Mouse (Mus musculus) splenic B cell, adult 2 months (primary cell): ENCODE data around the gene Sema5b.

Experiments used
- DNase-seq: peaks from one replicate; pipeline ENCODE4 v3.0.0-alpha.2; 2011; ENCODE audit warnings: low read depth, low spot score
- H3K27me3 ChIP-seq: 2 replicates; pipeline ENCODE4 v1.6.1; 2012; ENCODE audit warnings: mild to moderate bottlenecking, low read length, moderate library complexity, mixed read lengths; ENCODE audit not compliant: control insufficient read depth, poor library complexity, insufficient read depth, severe bottlenecking
- H3K36me3 ChIP-seq: 2 replicates; pipeline ENCODE4 v1.6.1; 2012; ENCODE audit warnings: mild to moderate bottlenecking, low read length, moderate library complexity, mixed read lengths; ENCODE audit not compliant: control insufficient read depth, poor library complexity, insufficient read depth, severe bottlenecking

The Sema5b gene

GRCm38 (mm10) chr16:35624877-35625276 is 83.9 kb downstream of the Sema5b start:
- no peak for DNase-seq
- Histone ChIP-seq H3K36me3 (no peaks in the 10 kb centered on the region), H3K27me3 (no peaks in the 10 kb centered on the region)

GRCm38 (mm10) chr16:35625286-35626020 is 84.5 kb downstream of the Sema5b start:
- no peak for DNase-seq
- Histone ChIP-seq H3K36me3 (no peaks in the 10 kb centered on the region), H3K27me3 (no peaks in the 10 kb centered on the region)

GRCm38 (mm10) chr16:35627992-35628607 is 87.2 kb downstream of the Sema5b start:
- no peaks in the 10 kb centered on the region for H3K36me3 ChIP-seq
- H3K27me3 ChIP-seq: no peaks in the 10 kb centered on the region
- peak; percentile 57 for DNase-seq

GRCm38 (mm10) chr16:35630470-35631183 is 89.7 kb downstream of the Sema5b start:
- Histone ChIP-seq H3K36me3 (no peaks in the 10 kb centered on the region), H3K27me3 (no peaks in the 10 kb centered on the region)
- no peak for DNase-seq

- H3K27me3 ChIP-seq: no peaks in the 10 kb centered on the region
- no peak for DNase-seq
- H3K36me3 ChIP-seq: no peaks in the 10 kb centered on the region
Observed at GRCm38 (mm10) chr16:35633058-35633457, 92.1 kb downstream of the Sema5b start.

GRCm38 (mm10) chr16:35634971-35635370 is 94.0 kb downstream of the Sema5b start:
- no peak for DNase-seq
- Histone ChIP-seq H3K36me3 (no peaks in the 10 kb centered on the region), H3K27me3 (no peaks in the 10 kb centered on the region)

- no peak for DNase-seq
- no peaks in the 10 kb centered on the region for H3K27me3 ChIP-seq
- no peaks in the 10 kb centered on the region for H3K36me3 ChIP-seq
Observed at GRCm38 (mm10) chr16:35639505-35639904, 98.6 kb downstream of the Sema5b start.

GRCm38 (mm10) chr16:35648862-35649261 is 107.9 kb downstream of the Sema5b start:
- H3K36me3 ChIP-seq: no peaks in the 10 kb centered on the region
- H3K27me3 ChIP-seq: no peaks in the 10 kb centered on the region
- no peak for DNase-seq

GRCm38 (mm10) chr16:35652206-35652605 is 111.3 kb downstream of the Sema5b start:
- no peaks in the 10 kb centered on the region for H3K27me3 ChIP-seq
- no peaks in the 10 kb centered on the region for H3K36me3 ChIP-seq
- no peak for DNase-seq

- H3K36me3 ChIP-seq: no peaks in the 10 kb centered on the region
- no peak for DNase-seq
- no peaks in the 10 kb centered on the region for H3K27me3 ChIP-seq
Observed at GRCm38 (mm10) chr16:35652706-35653105, 111.8 kb downstream of the Sema5b start.

- no peaks in the 10 kb centered on the region for H3K27me3 ChIP-seq
- H3K36me3 ChIP-seq: no peaks in the 10 kb centered on the region
- DNase-seq: no peak
Observed at GRCm38 (mm10) chr16:35653951-35654350, 113.0 kb downstream of the Sema5b start.

GRCm38 (mm10) chr16:35660222-35660621 is 119.3 kb downstream of the Sema5b start:
- Histone ChIP-seq H3K27me3 (no peaks in the 10 kb centered on the region), H3K36me3 (no peaks in the 10 kb centered on the region)
- DNase-seq: no peak

GRCm38 (mm10) chr16:35663831-35664414 is 123.0 kb downstream of the Sema5b start:
- no peak for DNase-seq
- Histone ChIP-seq H3K27me3 (no peaks in the 10 kb centered on the region), H3K36me3 (no peaks in the 10 kb centered on the region)

GRCm38 (mm10) chr16:35664847-35665246 is 123.9 kb downstream of the Sema5b start:
- DNase-seq: no peak
- Histone ChIP-seq H3K27me3 (no peaks in the 10 kb centered on the region), H3K36me3 (no peaks in the 10 kb centered on the region)
